8 mouse cellular contexts compared by ENCODE assay signal in genomic region chr5:33019426-33019821, GRCm38 (mm10). TPM values are rescaled to one million over a fixed set of nuclear protein-coding genes. Genes with fewer than 3 reads are reported as not detected.
DNase-seq lines count a peak whose midpoint lies in the region; ATAC-seq and TF ChIP-seq lines count a peak whose summit lies in the region.

No protein-coding gene starts in this region.

- TF ChIP-seq POLR2A in ES-Bruce4 (IDR thresholded peaks at IDR 0.05; ENCODE audit: insufficient read depth, low read length) = no peak

- peak overlapping the region; percentile 95 for H3K27ac ChIP-seq in ES-Bruce4 (ENCODE audit: insufficient read depth, low read length)
- H3K27ac ChIP-seq in forebrain, embryonic 13.5 days = peak overlapping the region; percentile 99
- H3K27ac ChIP-seq in liver, embryonic 13.5 days = peak overlapping the region; percentile 100

- H3K4me3 ChIP-seq in ES-Bruce4 (ENCODE audit: low read depth, low read length) = peak overlapping the region; percentile 88
- peak overlapping the region; percentile 86 for H3K4me3 ChIP-seq in forebrain, embryonic 13.5 days
- peak overlapping the region; percentile 96 for H3K4me3 ChIP-seq in liver, embryonic 13.5 days (replicated peaks)

- H3K9ac ChIP-seq in ES-Bruce4 (ENCODE audit: low read depth, poor library complexity, severe bottlenecking) = peak overlapping the region; percentile 84
- H3K9ac ChIP-seq in forebrain, embryonic 13.5 days = peak overlapping the region; percentile 98
- peak overlapping the region; percentile 97 for H3K9ac ChIP-seq in liver, embryonic 13.5 days

- WGBS in forebrain, embryonic 13.5 days = 0% methylated on average over 12 of the region's 12 CpGs
- WGBS in liver, embryonic 13.5 days (ENCODE audit: insufficient replicate concordance) = under 1% methylated on average over 12 of the region's 12 CpGs

- peak overlapping the region; percentile 93 for H3K4me2 ChIP-seq in forebrain, embryonic 13.5 days
- peak overlapping the region; percentile 94 for H3K4me2 ChIP-seq in liver, embryonic 13.5 days

- no peak for ATAC-seq in forebrain, embryonic 13.5 days
- ATAC-seq in liver, embryonic 13.5 days (ENCODE audit: low read depth) = no peak

- peaks cover 25% of the 10 kb centered on the region for H3K36me3 ChIP-seq in ES-Bruce4 (ENCODE audit: control insufficient read depth, insufficient read depth, low read length, poor library complexity, severe bottlenecking)
- peaks cover 12% of the 10 kb centered on the region for H3K36me3 ChIP-seq in forebrain, embryonic 13.5 days (ENCODE audit: poor library complexity, severe bottlenecking)
- peaks cover 34% of the 10 kb centered on the region for H3K36me3 ChIP-seq in liver, embryonic 13.5 days

- DNase-seq in heart, adult 9 months (ENCODE audit: low spot score in 2 of 2) = peak; percentile 13 to 24
- DNase-seq in heart, postnatal 14 days = no peak
- DNase-seq in liver, embryonic 13.5 days = peak; percentile 9
- DNase-seq in retina, embryonic 14.5 days (ENCODE audit: low spot score) = no peak
- no peak for DNase-seq in urinary bladder, postnatal 14 days (ENCODE audit: low spot score)
- DNase-seq in kidney, postnatal 4 days = no peak

- no peak for TF ChIP-seq CTCF in ES-Bruce4 (IDR thresholded peaks at IDR 0.05; ENCODE audit: low read depth, low read length)

- no peaks in the 10 kb centered on the region for H3K9me3 ChIP-seq in ES-Bruce4 (replicated peaks; ENCODE audit: control insufficient read depth, insufficient read depth, low read length, poor library complexity, severe bottlenecking)
- H3K9me3 ChIP-seq in forebrain, embryonic 13.5 days (replicated peaks) = no peaks in the 10 kb centered on the region
- no peaks in the 10 kb centered on the region for H3K9me3 ChIP-seq in liver, embryonic 13.5 days (replicated peaks)

- H3K27me3 ChIP-seq in ES-Bruce4 (ENCODE audit: control insufficient read depth, insufficient read depth, low read length, poor library complexity, severe bottlenecking) = no peaks in the 10 kb centered on the region
- no peaks in the 10 kb centered on the region for H3K27me3 ChIP-seq in forebrain, embryonic 13.5 days
- H3K27me3 ChIP-seq in liver, embryonic 13.5 days = no peaks in the 10 kb centered on the region

- no peak for TF ChIP-seq EP300 in ES-Bruce4 (IDR thresholded peaks at IDR 0.05; ENCODE audit: insufficient read depth, low read depth, low read length)

- peaks cover 2% of the 10 kb centered on the region for H3K4me1 ChIP-seq in ES-Bruce4 (ENCODE audit: control insufficient read depth, insufficient read depth, low read length)
- peaks cover 42% of the 10 kb centered on the region for H3K4me1 ChIP-seq in forebrain, embryonic 13.5 days
- H3K4me1 ChIP-seq in liver, embryonic 13.5 days (replicated peaks) = peaks cover 67% of the 10 kb centered on the region

- intact Hi-C loops in heart, postnatal 14 days (cut with DNase I) = loop anchor here (5.0 kb wide), 1 partner anchor 157 kb away; the partner anchor contains the start of gene Depdc5

RNA-seq across cellular contexts. Expression of gene Ywhah, which starts 0.8 kb away (rescaled TPM):
- total RNA-seq in heart, postnatal 14 days (2021) = 100 to 1,000 TPM; 104 to 126 TPM
- 309 and 334 TPM in 2 replicates for polyA plus RNA-seq in ES-Bruce4 (2011; ENCODE audit: insufficient read depth, insufficient read length, low read depth, missing spikeins)
- polyA plus RNA-seq in forebrain, embryonic 13.5 days (2015; fragmentation: Nextera tagmentation; extraction: Ambion mirVana) = 470 and 500 TPM in 2 replicates
- 248 and 292 TPM in 2 replicates for polyA plus RNA-seq in liver, embryonic 13.5 days (2015; fragmentation: Nextera tagmentation; extraction: Ambion mirVana)

Comparison
In these comparisons a context has a peak if more than half of its experiments do, and no peak if none do; other contexts are left out.
1. DNase-seq: peak in heart, adult 9 months (2 of 2) and liver, embryonic 13.5 days (single experiment); none in heart, postnatal 14 days (0 of 2), retina, embryonic 14.5 days (single experiment), urinary bladder, postnatal 14 days (single experiment) and kidney, postnatal 4 days (0 of 2).
2. Peak in every context shown above with its lines, with median percentiles within 50 percentile points of each other: H3K27ac ChIP-seq, H3K4me3 ChIP-seq and H3K9ac ChIP-seq.